Mouse (Mus musculus) liver, embryonic 14.5 days (tissue): ENCODE results near the gene Dctn2. TPM values are rescaled to one million over a fixed set of nuclear protein-coding genes. Genes with fewer than 3 reads are reported as not detected.
A peak's percentile ranks its signal among the peaks of the same experiment; 100 is the strongest.

Experiments used
- ATAC-seq: fragments of 200-750 bp; cut with Nextera tagmentation; 2 replicates; pipeline ENCODE4 v1.8.0; 2017; ENCODE audit warnings: moderate number of reproducible peaks, mild to moderate bottlenecking, moderate library complexity; ENCODE audit not compliant: insufficient read depth
- DNase-seq, 3 experiments: peaks; one replicate each; pipeline ENCODE4 v3.0.0-alpha.2; 2012 to 2013; ENCODE audit warnings: low read depth in 3 of 3, low spot score in 3 of 3
- H3K27ac ChIP-seq: fragments of 300-500 bp; sonication (generic); 2 replicates; pipeline ENCODE4 v1.5.1; 2014; ENCODE audit warnings: moderate library complexity, mild to moderate bottlenecking, control low read depth, inconsistent platforms
- H3K27me3 ChIP-seq: fragments of 300-500 bp; sonication (generic); 2 replicates; pipeline ENCODE4 v1.6.1; 2014; ENCODE audit warnings: mild to moderate bottlenecking, low read length, moderate library complexity; ENCODE audit not compliant: control insufficient read depth, insufficient read depth
- H3K36me3 ChIP-seq: fragments of 300-500 bp; sonication (generic); replicated peaks from 2 replicates; pipeline ENCODE4 v1.6.1; 2014; ENCODE audit warnings: low read depth; ENCODE audit not compliant: control insufficient read depth, insufficient read depth
- H3K4me1 ChIP-seq, 2 experiments: fragments of 200-500 bp in 1 of 2; fragments of 300-500 bp in 1 of 2; sonication (generic) in 1 of 2; replicated peaks; 2 replicates each; pipeline ENCODE4 v1.6.1; 2012 to 2014; ENCODE audit warnings: antibody characterized with exemption in 1 of 2, inconsistent platforms in 1 of 2, low read length in 1 of 2; ENCODE audit not compliant: control insufficient read depth in 2 of 2, insufficient read depth in 2 of 2
- H3K4me2 ChIP-seq: fragments of 300-500 bp; sonication (generic); 2 replicates; pipeline ENCODE4 v1.6.1; 2014; ENCODE audit warnings: low read depth, mild to moderate bottlenecking, control low read depth, moderate library complexity
- H3K4me3 ChIP-seq, 2 experiments: fragments of 200-500 bp in 1 of 2; fragments of 300-500 bp in 1 of 2; sonication (generic) in 1 of 2; 2 replicates each; pipeline ENCODE4 v1.5.1; 2012 to 2014; ENCODE audit warnings: low read depth in 2 of 2, low read length in 2 of 2, mild to moderate bottlenecking in 2 of 2, control low read depth in 1 of 2, inconsistent platforms in 1 of 2, moderate library complexity in 1 of 2; ENCODE audit not compliant: insufficient read depth in 1 of 2
- H3K9ac ChIP-seq: fragments of 300-500 bp; sonication (generic); replicated peaks from 2 replicates; pipeline ENCODE4 v1.6.1; 2014; ENCODE audit warnings: mild to moderate bottlenecking, control low read depth, moderate library complexity
- H3K9me3 ChIP-seq: fragments of 300-500 bp; sonication (generic); 2 replicates; pipeline ENCODE4 v1.6.1; 2016; ENCODE audit warnings: low read length, mixed read lengths; ENCODE audit not compliant: control insufficient read depth
- CTCF ChIP-seq: IDR thresholded peaks from 2 replicates; pipeline ENCODE4 v1.5.1; 2016; ENCODE audit warnings: antibody characterized with exemption, low read depth, control low read depth
- EP300 ChIP-seq: IDR thresholded peaks from 2 replicates; pipeline ENCODE4 v1.6.1; 2016; ENCODE audit warnings: antibody characterized with exemption, low read depth
- WGBS: fragments of 180-500 bp; shearing (Covaris S2); extraction: QIAGEN DNeasy Blood & Tissue Kit; methylation state at CpG from one replicate; pipeline ENCODE4 v1.1.7; 2014; ENCODE audit not compliant: insufficient replicate concordance; 5-methylcytosine and 5-hydroxymethylcytosine counted together
- polyA plus RNA-seq, 2 experiments: library from polyadenylated mRNA; depleted of rRNA in 1 of 2; stranded (reverse) in 1 of 2; unstranded in 1 of 2; fragments of >200 nt; fragmentation: Nextera tagmentation in 1 of 2; extraction: Ambion mirVana in 1 of 2; gene quantifications; 2 replicates each; pipeline versions ENCODE4 v1.2.1 to v1.2.3; 2012 to 2014

Dctn2 gene
- polyA plus RNA-seq, 2 experiments, result 58.7 to 59.2 TPM

GRCm38 (mm10) chr10:127262548-127263398, 3.4 kb upstream of the Dctn2 start, which contains the start of gene Kif5a:
Gene Kif5a, minus strand, starts transcription at chr10:127263348.
- Histone ChIP-seq H3K27me3 (peaks cover 20% of the 10 kb centered on the region), H3K36me3 (no peaks in the 10 kb centered on the region), H3K4me3 (peak within 1 kb of the TSS; percentile 45 to 48), H3K4me1 (peaks cover 2 to 7% of the 10 kb centered on the region in 2 experiments; a peak in 2 of 4 replicates), H3K9me3 (no peaks in the 10 kb centered on the region), H3K9ac (no peak within 1 kb of the TSS), H3K4me2 (peak within 1 kb of the TSS; percentile 74), H3K27ac (no peak within 1 kb of the TSS)
- 3% methylated on average over 46 of the region's 53 CpGs for WGBS
- ATAC-seq (no peak), DNase-seq (no peak)
- TF ChIP-seq EP300 (no peak), CTCF (0 out of 2 replicates have a peak, but pooled peaks have one; percentile 3)

GRCm38 (mm10) chr10:127263631-127264030, 2.5 kb upstream of the Dctn2 start:
- no peak for TF ChIP-seq CTCF
- no peak for TF ChIP-seq EP300
- 65% methylated on average over 3 of the region's 3 CpGs for WGBS
- Histone ChIP-seq H3K27me3 (peaks cover 20% of the 10 kb centered on the region), H3K9ac (no peak overlapping the region), H3K36me3 (no peaks in the 10 kb centered on the region), H3K4me3 (no peak overlapping the region), H3K4me1 (peaks cover 6 to 10% of the 10 kb centered on the region in 2 experiments; a peak in 3 of 4 replicates), H3K4me2 (no peak overlapping the region), H3K9me3 (no peaks in the 10 kb centered on the region), H3K27ac (no peak overlapping the region)
- no peak for ATAC-seq
- DNase-seq, result no peak

GRCm38 (mm10) chr10:127264336-127264735, 1.8 kb upstream of the Dctn2 start:
- WGBS, result 65% methylated on average over 8 of the region's 8 CpGs
- H3K4me2 ChIP-seq, result no peak overlapping the region
- no peak overlapping the region for H3K9ac ChIP-seq
- H3K36me3 ChIP-seq, result no peaks in the 10 kb centered on the region; the same call in 1 of the 2 replicates
- H3K27me3 ChIP-seq, result peaks cover 20% of the 10 kb centered on the region
- no peak overlapping the region for H3K27ac ChIP-seq
- peaks cover 6 to 10% of the 10 kb centered on the region in 2 experiments; a peak in 3 of 4 replicates for H3K4me1 ChIP-seq
- TF ChIP-seq EP300 (no peak), CTCF (no peak)
- H3K9me3 ChIP-seq, result no peaks in the 10 kb centered on the region
- DNase-seq (no peak), ATAC-seq (no peak)
- H3K4me3 ChIP-seq, result no peak overlapping the region

- peaks cover 6 to 11% of the 10 kb centered on the region in 2 experiments for H3K4me1 ChIP-seq
- H3K4me3 ChIP-seq, result no peak overlapping the region
- WGBS, result 76% methylated on average over 4 of the region's 4 CpGs
Observed at GRCm38 (mm10) chr10:127264971-127265370, 1.2 kb upstream of the Dctn2 start.

GRCm38 (mm10) chr10:127265727-127266111, 449 bp upstream of the Dctn2 start:
- TF ChIP-seq CTCF (peak; percentile 38), EP300 (no peak)
- peak overlapping the region in 1 of 2 experiments; percentile 97; a peak in 2 of 4 replicates for H3K4me3 ChIP-seq
- H3K9me3 ChIP-seq, result no peaks in the 10 kb centered on the region
- 21% methylated on average over 4 of the region's 4 CpGs for WGBS
- H3K27me3 ChIP-seq, result peaks cover 20% of the 10 kb centered on the region
- peak overlapping the region; percentile 52 for H3K4me2 ChIP-seq
- H3K9ac ChIP-seq, result peak overlapping the region; percentile 23; the same call in 1 of the 2 replicates
- no peak overlapping the region for H3K27ac ChIP-seq
- peaks cover 6 to 15% of the 10 kb centered on the region in 2 experiments for H3K4me1 ChIP-seq
- ATAC-seq (peak; percentile 65), DNase-seq (peak in 1 of 3 experiments; percentile 37)
- no peaks in the 10 kb centered on the region; the same call in 1 of the 2 replicates for H3K36me3 ChIP-seq

More at GRCm38 (mm10) chr10:127264971-127265370, 1.2 kb upstream of the Dctn2 start:
- Histone ChIP-seq H3K36me3 (no peaks in the 10 kb centered on the region; the same call in 1 of the 2 replicates), H3K9me3 (no peaks in the 10 kb centered on the region), H3K27me3 (peaks cover 20% of the 10 kb centered on the region), H3K27ac (no peak overlapping the region), H3K4me2 (no peak overlapping the region), H3K9ac (no peak overlapping the region)
- DNase-seq (no peak), ATAC-seq (no peak)
- no peak for TF ChIP-seq CTCF
- no peak for TF ChIP-seq EP300
